Mouse (Mus musculus) splenic B cell, adult 2 months (primary cell): Measurements from ENCODE around the gene Gadl1.

Experiments
- DNase-seq: peaks from one replicate; pipeline ENCODE4 v3.0.0-alpha.2; 2011; ENCODE audit warnings: low read depth, low spot score
- H3K27me3 ChIP-seq: 2 replicates; pipeline ENCODE4 v1.6.1; 2012; ENCODE audit warnings: mild to moderate bottlenecking, low read length, moderate library complexity, mixed read lengths; ENCODE audit not compliant: control insufficient read depth, poor library complexity, insufficient read depth, severe bottlenecking
- H3K36me3 ChIP-seq: 2 replicates; pipeline ENCODE4 v1.6.1; 2012; ENCODE audit warnings: mild to moderate bottlenecking, low read length, moderate library complexity, mixed read lengths; ENCODE audit not compliant: control insufficient read depth, poor library complexity, insufficient read depth, severe bottlenecking

The Gadl1 gene

GRCm38 (mm10) chr9:115915586-115916270 is 6.5 kb downstream of the Gadl1 start:
- no peaks in the 10 kb centered on the region for H3K27me3 ChIP-seq
- DNase-seq = no peak

GRCm38 (mm10) chr9:115919736-115920135 is 10.5 kb downstream of the Gadl1 start:
- DNase-seq = no peak
- Histone ChIP-seq H3K36me3 (no peaks in the 10 kb centered on the region), H3K27me3 (no peaks in the 10 kb centered on the region)

More at GRCm38 (mm10) chr9:115915586-115916270, 6.5 kb downstream of the Gadl1 start:
- no peaks in the 10 kb centered on the region for H3K36me3 ChIP-seq

- Histone ChIP-seq H3K36me3 (no peaks in the 10 kb centered on the region), H3K27me3 (no peaks in the 10 kb centered on the region)
- DNase-seq = no peak
Observed at GRCm38 (mm10) chr9:115922662-115923061, 13.4 kb downstream of the Gadl1 start.

- Histone ChIP-seq H3K27me3 (no peaks in the 10 kb centered on the region), H3K36me3 (no peaks in the 10 kb centered on the region)
- DNase-seq = no peak
Observed at GRCm38 (mm10) chr9:115924094-115924493, 14.8 kb downstream of the Gadl1 start.

- no peaks in the 10 kb centered on the region for H3K36me3 ChIP-seq
- DNase-seq = no peak
- H3K27me3 ChIP-seq = no peaks in the 10 kb centered on the region
Observed at GRCm38 (mm10) chr9:115931803-115932202, 22.5 kb downstream of the Gadl1 start.

GRCm38 (mm10) chr9:115932741-115933140 is 23.5 kb downstream of the Gadl1 start:
- Histone ChIP-seq H3K27me3 (no peaks in the 10 kb centered on the region), H3K36me3 (no peaks in the 10 kb centered on the region)
- no peak for DNase-seq

GRCm38 (mm10) chr9:115933243-115933964 is 24.1 kb downstream of the Gadl1 start:
- Histone ChIP-seq H3K27me3 (no peaks in the 10 kb centered on the region), H3K36me3 (no peaks in the 10 kb centered on the region)
- DNase-seq = no peak

- H3K36me3 ChIP-seq = no peaks in the 10 kb centered on the region
- H3K27me3 ChIP-seq = no peaks in the 10 kb centered on the region
Observed at GRCm38 (mm10) chr9:115934288-115934687, 25.0 kb downstream of the Gadl1 start.

GRCm38 (mm10) chr9:115936350-115936749 is 27.1 kb downstream of the Gadl1 start:
- Histone ChIP-seq H3K27me3 (no peaks in the 10 kb centered on the region), H3K36me3 (no peaks in the 10 kb centered on the region)
- no peak for DNase-seq

More at GRCm38 (mm10) chr9:115934288-115934687, 25.0 kb downstream of the Gadl1 start:
- no peak for DNase-seq

- no peaks in the 10 kb centered on the region for H3K27me3 ChIP-seq
- H3K36me3 ChIP-seq = no peaks in the 10 kb centered on the region
- DNase-seq = no peak
Observed at GRCm38 (mm10) chr9:115937915-115938314, 28.7 kb downstream of the Gadl1 start.

GRCm38 (mm10) chr9:115939420-115939819 is 30.2 kb downstream of the Gadl1 start:
- H3K27me3 ChIP-seq = no peaks in the 10 kb centered on the region
- no peak for DNase-seq
- no peaks in the 10 kb centered on the region for H3K36me3 ChIP-seq

- Histone ChIP-seq H3K36me3 (no peaks in the 10 kb centered on the region), H3K27me3 (no peaks in the 10 kb centered on the region)
- no peak for DNase-seq
Observed at GRCm38 (mm10) chr9:115941171-115941570, 31.9 kb downstream of the Gadl1 start.

GRCm38 (mm10) chr9:115942486-115942885 is 33.2 kb downstream of the Gadl1 start:
- no peak for DNase-seq
- Histone ChIP-seq H3K27me3 (no peaks in the 10 kb centered on the region), H3K36me3 (no peaks in the 10 kb centered on the region)

- Histone ChIP-seq H3K27me3 (no peaks in the 10 kb centered on the region), H3K36me3 (no peaks in the 10 kb centered on the region)
- DNase-seq = no peak
Observed at GRCm38 (mm10) chr9:115942989-115943388, 33.7 kb downstream of the Gadl1 start.

GRCm38 (mm10) chr9:115943577-115944320 is 34.5 kb downstream of the Gadl1 start:
- Histone ChIP-seq H3K36me3 (no peaks in the 10 kb centered on the region), H3K27me3 (no peaks in the 10 kb centered on the region)
- no peak for DNase-seq
